Mouse (Mus musculus): Measurements from ENCODE around the gene Gm10964. TPM values are rescaled to one million over a fixed set of nuclear protein-coding genes. Genes with fewer than 3 reads are reported as not detected.

The Gm10964 gene
- polyA plus RNA-seq, 1 experiment from 2014 or later, result not detected

GRCm38 (mm10) chr3:103727813-103728326, 11.3 kb upstream of the Gm10964 start:
- H3K4me2 ChIP-seq (ENCODE audit: low read depth, low read length), result no peak overlapping the region
- DNase-seq (ENCODE audit: low spot score), result no peak
- H3K27ac ChIP-seq (replicated peaks; ENCODE audit: low read depth, low read length), result no peak overlapping the region
- no peaks in the 10 kb centered on the region for H3K9me3 ChIP-seq (replicated peaks; ENCODE audit: control insufficient read depth, low read length)
- no peaks in the 10 kb centered on the region for H3K36me3 ChIP-seq (replicated peaks; ENCODE audit: control insufficient read depth, insufficient read depth, low read depth, low read length)
- H3K4me3 ChIP-seq (ENCODE audit: low read depth, low read length), result no peak overlapping the region
- ATAC-seq (replicated peaks; ENCODE audit: insufficient number of reproducible peaks, low FRiP score, low TSS enrichment, low read depth), result no peak
- H3K27me3 ChIP-seq (ENCODE audit: control insufficient read depth, insufficient read depth, low read length), result no peaks in the 10 kb centered on the region
- H3K4me1 ChIP-seq (ENCODE audit: control insufficient read depth, insufficient read depth, low read length), result no peaks in the 10 kb centered on the region
- WGBS, result 53% methylated on average over 2 of the region's 2 CpGs
- no peak overlapping the region for H3K9ac ChIP-seq (replicated peaks; ENCODE audit: low read length)

GRCm38 (mm10) chr3:103729850-103730249, 9.3 kb upstream of the Gm10964 start:
- Histone ChIP-seq H3K9ac (replicated peaks; ENCODE audit: low read length) (no peak overlapping the region), H3K27ac (replicated peaks; ENCODE audit: low read depth, low read length) (no peak overlapping the region), H3K36me3 (replicated peaks; ENCODE audit: control insufficient read depth, insufficient read depth, low read depth, low read length) (no peaks in the 10 kb centered on the region), H3K27me3 (ENCODE audit: control insufficient read depth, insufficient read depth, low read length) (no peaks in the 10 kb centered on the region), H3K4me2 (ENCODE audit: low read depth, low read length) (no peak overlapping the region), H3K4me3 (ENCODE audit: low read depth, low read length) (no peak overlapping the region), H3K9me3 (replicated peaks; ENCODE audit: control insufficient read depth, low read length) (no peaks in the 10 kb centered on the region), H3K4me1 (ENCODE audit: control insufficient read depth, insufficient read depth, low read length) (peaks cover 9% of the 10 kb centered on the region)
- ATAC-seq (replicated peaks; ENCODE audit: insufficient number of reproducible peaks, low FRiP score, low TSS enrichment, low read depth), result no peak
- DNase-seq (ENCODE audit: low spot score), result no peak
- 91% methylated on average over 9 of the region's 9 CpGs for WGBS

GRCm38 (mm10) chr3:103732116-103732515, 7.0 kb upstream of the Gm10964 start:
- Histone ChIP-seq H3K27ac (replicated peaks; ENCODE audit: low read depth, low read length) (no peak overlapping the region), H3K9me3 (replicated peaks; ENCODE audit: control insufficient read depth, low read length) (no peaks in the 10 kb centered on the region), H3K4me1 (ENCODE audit: control insufficient read depth, insufficient read depth, low read length) (peaks cover 24% of the 10 kb centered on the region), H3K36me3 (replicated peaks; ENCODE audit: control insufficient read depth, insufficient read depth, low read depth, low read length) (no peaks in the 10 kb centered on the region), H3K4me3 (ENCODE audit: low read depth, low read length) (no peak overlapping the region), H3K9ac (replicated peaks; ENCODE audit: low read length) (no peak overlapping the region), H3K4me2 (ENCODE audit: low read depth, low read length) (no peak overlapping the region), H3K27me3 (ENCODE audit: control insufficient read depth, insufficient read depth, low read length) (no peaks in the 10 kb centered on the region)
- ATAC-seq (replicated peaks; ENCODE audit: insufficient number of reproducible peaks, low FRiP score, low TSS enrichment, low read depth) (no peak), DNase-seq (ENCODE audit: low spot score) (no peak)
- WGBS, result 92% methylated on average over 3 of the region's 3 CpGs

GRCm38 (mm10) chr3:103733176-103733575, 6.0 kb upstream of the Gm10964 start:
- H3K27me3 ChIP-seq (ENCODE audit: control insufficient read depth, insufficient read depth, low read length), result no peaks in the 10 kb centered on the region
- ATAC-seq (replicated peaks; ENCODE audit: insufficient number of reproducible peaks, low FRiP score, low TSS enrichment, low read depth), result no peak
- H3K9ac ChIP-seq (replicated peaks; ENCODE audit: low read length), result no peak overlapping the region
- no peaks in the 10 kb centered on the region for H3K9me3 ChIP-seq (replicated peaks; ENCODE audit: control insufficient read depth, low read length)
- H3K4me3 ChIP-seq (ENCODE audit: low read depth, low read length), result no peak overlapping the region
- no peaks in the 10 kb centered on the region for H3K36me3 ChIP-seq (replicated peaks; ENCODE audit: control insufficient read depth, insufficient read depth, low read depth, low read length)
- WGBS, result 31% methylated on average over 2 of the region's 2 CpGs
- H3K4me1 ChIP-seq (ENCODE audit: control insufficient read depth, insufficient read depth, low read length), result peaks cover 24% of the 10 kb centered on the region
- DNase-seq (ENCODE audit: low spot score), result no peak
- no peak overlapping the region for H3K27ac ChIP-seq (replicated peaks; ENCODE audit: low read depth, low read length)
- H3K4me2 ChIP-seq (ENCODE audit: low read depth, low read length), result no peak overlapping the region

- H3K9ac ChIP-seq (replicated peaks; ENCODE audit: low read length), result peak overlapping the region; percentile 43
- H3K9me3 ChIP-seq (replicated peaks; ENCODE audit: control insufficient read depth, low read length), result no peaks in the 10 kb centered on the region
- H3K27me3 ChIP-seq (ENCODE audit: control insufficient read depth, insufficient read depth, low read length), result no peaks in the 10 kb centered on the region
- peak overlapping the region; percentile 80 for H3K27ac ChIP-seq (replicated peaks; ENCODE audit: low read depth, low read length)
- H3K4me2 ChIP-seq (ENCODE audit: low read depth, low read length), result peak overlapping the region; percentile 30
- DNase-seq (ENCODE audit: low spot score), result peak; percentile 68
- H3K36me3 ChIP-seq (replicated peaks; ENCODE audit: control insufficient read depth, insufficient read depth, low read depth, low read length), result no peaks in the 10 kb centered on the region
- ATAC-seq (replicated peaks; ENCODE audit: insufficient number of reproducible peaks, low FRiP score, low TSS enrichment, low read depth), result peak; percentile 18
- H3K4me1 ChIP-seq (ENCODE audit: control insufficient read depth, insufficient read depth, low read length), result peaks cover 24% of the 10 kb centered on the region
- H3K4me3 ChIP-seq (ENCODE audit: low read depth, low read length), result no peak overlapping the region
- WGBS, result 19% methylated on average over 19 of the region's 19 CpGs
Measured at GRCm38 (mm10) chr3:103733799-103734695, 5.1 kb upstream of the Gm10964 start.

GRCm38 (mm10) chr3:103734696-103735519, 4.3 kb upstream of the Gm10964 start:
- peak; percentile 74 for DNase-seq (ENCODE audit: low spot score)
- no peak overlapping the region for H3K4me3 ChIP-seq (ENCODE audit: low read depth, low read length)
- no peaks in the 10 kb centered on the region for H3K36me3 ChIP-seq (replicated peaks; ENCODE audit: control insufficient read depth, insufficient read depth, low read depth, low read length)
- ATAC-seq (replicated peaks; ENCODE audit: insufficient number of reproducible peaks, low FRiP score, low TSS enrichment, low read depth), result peak; percentile 37; the same call in 1 of the 2 replicates
- no peaks in the 10 kb centered on the region for H3K27me3 ChIP-seq (ENCODE audit: control insufficient read depth, insufficient read depth, low read length)
- no peaks in the 10 kb centered on the region for H3K9me3 ChIP-seq (replicated peaks; ENCODE audit: control insufficient read depth, low read length)
- 5% methylated on average over 11 of the region's 11 CpGs for WGBS
- peak overlapping the region; percentile 27 for H3K4me2 ChIP-seq (ENCODE audit: low read depth, low read length)
- H3K4me1 ChIP-seq (ENCODE audit: control insufficient read depth, insufficient read depth, low read length), result peaks cover 24% of the 10 kb centered on the region
- H3K9ac ChIP-seq (replicated peaks; ENCODE audit: low read length), result peak overlapping the region; percentile 45
- H3K27ac ChIP-seq (replicated peaks; ENCODE audit: low read depth, low read length), result peak overlapping the region; percentile 80

GRCm38 (mm10) chr3:103735776-103736600, 3.2 kb upstream of the Gm10964 start:
- 66% methylated on average over 28 of the region's 28 CpGs for WGBS
- no peak overlapping the region for H3K9ac ChIP-seq (replicated peaks; ENCODE audit: low read length)

More at GRCm38 (mm10) chr3:103735776-103736600, 3.2 kb upstream of the Gm10964 start:
- Histone ChIP-seq H3K4me2 (ENCODE audit: low read depth, low read length) (peak overlapping the region; percentile 42), H3K4me3 (ENCODE audit: low read depth, low read length) (peak overlapping the region; percentile 9), H3K9me3 (replicated peaks; ENCODE audit: control insufficient read depth, low read length) (no peaks in the 10 kb centered on the region), H3K4me1 (ENCODE audit: control insufficient read depth, insufficient read depth, low read length) (peaks cover 24% of the 10 kb centered on the region), H3K27ac (replicated peaks; ENCODE audit: low read depth, low read length) (peak overlapping the region; percentile 43), H3K36me3 (replicated peaks; ENCODE audit: control insufficient read depth, insufficient read depth, low read depth, low read length) (no peaks in the 10 kb centered on the region), H3K27me3 (ENCODE audit: control insufficient read depth, insufficient read depth, low read length) (no peaks in the 10 kb centered on the region)
- DNase-seq (ENCODE audit: low spot score) (no peak), ATAC-seq (replicated peaks; ENCODE audit: insufficient number of reproducible peaks, low FRiP score, low TSS enrichment, low read depth) (no peak)
